Mouse (Mus musculus) heart, adult 18-20 months (tissue): ENCODE results near the gene Ppp6c. TPM values are rescaled to one million over a fixed set of nuclear protein-coding genes. Genes with fewer than 3 reads are reported as not detected.
"Not testable (repeated sequence)": the region's sequence is repeated elsewhere in the genome, so short reads cannot be mapped to it uniquely, and the experiment has no call there.

Experiments
- DNase-seq, 2 experiments: peaks; one replicate each; pipeline ENCODE4 v3.0.0; 2021 to 2022; ENCODE audit warnings: mixed read lengths in 1 of 2
- long read RNA-seq, 2 experiments: library from polyadenylated mRNA; stranded (forward); transcript quantifications; one replicate each; pipeline ENCODE4 v2.0.0; 2021
- total RNA-seq, 2 experiments: library from RNA; stranded (reverse); gene quantifications; 2 replicates each; pipeline ENCODE4 v1.2.3; 2021

The Ppp6c gene
- 10 to 100 TPM; 56.3 to 56.5 TPM for total RNA-seq
- long read RNA-seq, experiment 1, full-length matches to known transcripts: 47 of 52 reads
- long read RNA-seq, experiment 1, partial matches to known transcripts: 1 of 52 reads
- long read RNA-seq, experiment 1, other reads (novel, unspliced or antisense): 4 of 52 reads
- long read RNA-seq, experiment 2, full-length matches to known transcripts: 28 of 30 reads
- long read RNA-seq, experiment 2, partial matches to known transcripts: 0 of 30 reads
- long read RNA-seq, experiment 2, other reads (novel, unspliced or antisense): 2 of 30 reads

DNA sequence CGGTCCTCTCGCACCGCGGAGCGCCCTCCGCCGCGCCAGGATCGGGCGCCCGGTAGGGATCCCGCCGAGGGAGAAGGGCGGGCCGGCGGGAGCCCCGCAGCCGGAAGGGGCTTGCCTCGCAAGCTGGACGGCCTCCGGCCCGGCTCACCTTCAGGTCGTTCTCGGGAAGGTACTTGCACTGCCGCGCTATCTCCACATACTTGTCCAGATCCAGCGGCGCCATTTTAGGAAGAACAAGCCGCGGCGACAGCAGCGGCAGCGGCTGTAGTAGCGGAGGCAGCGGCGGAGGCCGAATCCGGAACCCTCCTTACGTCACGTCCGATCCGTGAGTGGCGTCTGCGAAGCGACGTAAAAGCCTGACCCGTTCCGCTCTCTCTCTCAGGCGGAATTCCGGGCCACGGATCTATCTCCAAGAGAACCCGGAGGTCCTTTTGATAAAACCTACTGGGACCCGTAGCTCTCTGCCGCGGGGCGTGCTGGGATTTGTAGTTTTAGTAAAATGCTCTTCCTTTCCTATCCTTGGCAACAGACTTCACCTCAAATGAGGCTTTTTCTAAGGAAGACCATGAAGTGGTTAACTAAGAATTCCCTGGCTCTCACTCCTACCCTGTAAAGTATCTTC lies at the start of gene Ppp6c:
Gene Ppp6c (minus strand): TSS at position 433 of the 622 bp plus-strand sequence.
- peak; percentile 97 to 98 for DNase-seq

DNA sequence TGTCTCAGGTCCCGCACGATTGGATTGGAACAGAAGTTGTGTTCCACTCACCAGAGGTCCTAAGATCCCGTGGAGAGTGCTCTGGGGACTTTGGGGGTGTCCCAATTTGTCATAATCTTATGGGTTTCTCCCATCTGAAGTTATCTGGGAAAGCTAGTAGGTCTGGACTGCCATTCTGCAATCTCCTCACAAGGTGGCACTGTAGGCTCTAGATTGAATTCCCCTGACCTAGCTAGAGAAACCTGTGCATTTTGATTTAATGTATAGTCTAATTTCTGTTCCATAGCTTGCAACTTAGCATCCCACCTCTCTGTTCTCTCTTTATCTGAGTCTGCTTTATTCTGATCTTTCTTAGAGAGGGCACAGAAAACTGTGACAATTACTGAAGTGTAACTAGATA lies 42.1 kb upstream of the Ppp6c start:
- DNase-seq: peak; percentile 4 to 34

DNA sequence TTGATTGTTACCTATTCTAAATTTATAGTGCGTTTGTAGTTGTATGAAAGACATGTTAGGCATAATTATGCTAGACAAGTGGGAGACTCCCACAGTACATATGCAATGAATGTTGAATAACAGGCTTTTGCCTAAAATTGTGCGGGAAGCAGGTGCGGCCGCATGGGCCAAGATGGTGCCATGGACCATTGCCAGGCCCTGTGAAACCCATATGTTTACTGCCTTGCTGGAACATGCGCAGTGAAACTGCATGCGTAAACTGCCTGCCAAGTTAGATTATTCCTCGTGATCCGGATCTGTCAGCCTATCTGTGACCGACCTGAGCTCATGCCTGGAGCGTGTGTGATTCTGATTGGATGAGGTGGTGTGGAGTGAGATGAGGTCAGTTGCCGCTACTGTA lies 26.0 kb upstream of the Ppp6c start:
- DNase-seq: not testable (repeated sequence)

DNA sequence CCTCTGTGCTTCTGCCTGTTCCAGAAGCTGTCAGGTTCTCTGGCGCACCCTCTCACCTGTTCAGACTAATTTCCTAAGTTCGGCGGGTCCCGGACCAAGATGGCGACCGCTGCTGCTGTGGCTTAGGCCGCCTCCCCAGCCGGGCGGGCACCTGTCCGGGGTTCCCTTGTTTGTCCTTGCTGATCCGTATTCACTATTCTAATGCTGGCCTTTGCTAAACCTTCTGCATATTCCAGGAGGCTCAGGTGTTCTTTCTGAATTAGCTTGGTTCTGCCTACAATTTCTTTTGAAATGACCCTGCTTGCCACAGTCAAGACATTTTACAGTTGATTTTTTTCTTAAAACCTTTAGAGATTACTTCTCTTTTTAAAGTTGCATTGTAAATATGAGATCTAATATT lies 20.6 kb upstream of the Ppp6c start:
- not testable (repeated sequence) for DNase-seq

DNA sequence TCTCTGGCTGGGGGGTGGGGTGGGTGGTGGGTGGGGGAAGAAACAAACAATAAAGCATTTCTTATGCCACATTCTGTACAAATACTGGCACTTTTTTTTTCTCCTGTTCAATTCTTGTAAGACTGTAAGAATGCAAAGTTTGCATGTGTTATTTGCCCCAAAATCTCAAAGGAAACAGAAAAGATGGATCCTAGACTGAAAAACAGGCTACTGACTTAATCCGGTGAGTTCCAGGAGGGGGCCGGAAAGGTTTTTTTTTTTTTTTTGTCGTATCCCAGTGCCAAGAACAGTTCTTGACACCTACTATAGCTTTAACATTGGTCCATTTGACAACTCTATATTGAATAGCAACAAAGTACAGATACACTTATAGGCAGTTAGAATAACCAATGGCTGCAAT lies 480 bp upstream of the Ppp6c start:
- DNase-seq: no peak

DNA sequence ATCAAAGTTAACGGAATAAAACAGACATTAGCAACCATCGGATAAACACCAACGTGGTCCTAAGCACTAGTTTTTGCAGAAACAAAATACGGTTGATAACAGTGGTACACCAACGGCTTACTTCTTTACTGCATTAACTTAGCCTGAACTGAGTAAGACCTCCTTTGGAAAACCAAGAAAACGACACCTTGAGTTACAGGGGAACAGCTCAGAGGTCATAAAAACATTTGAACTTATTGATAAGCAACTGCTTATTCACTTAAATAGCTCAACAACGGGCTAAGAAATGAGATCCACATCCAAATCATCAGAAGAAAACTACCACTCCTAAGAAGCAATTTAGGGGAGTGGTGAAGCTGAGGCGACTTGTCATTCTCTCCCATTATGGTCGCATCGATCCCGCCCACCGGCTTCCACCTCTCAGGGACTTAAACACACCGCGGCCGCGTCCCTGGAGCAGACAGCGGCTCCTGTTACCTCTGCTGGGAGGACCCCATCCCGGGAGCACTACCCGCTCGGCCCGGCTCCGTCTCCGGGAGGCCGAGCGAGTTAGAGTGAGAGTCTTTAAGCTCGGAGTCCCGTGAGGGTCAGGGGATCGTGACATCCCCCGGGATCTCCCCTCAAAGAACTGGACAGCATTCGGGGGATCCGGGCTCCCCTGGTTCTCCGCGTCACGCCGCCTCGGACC lies 776 bp downstream of the Ppp6c start:
- peak; percentile 36 to 66 for DNase-seq

DNA sequence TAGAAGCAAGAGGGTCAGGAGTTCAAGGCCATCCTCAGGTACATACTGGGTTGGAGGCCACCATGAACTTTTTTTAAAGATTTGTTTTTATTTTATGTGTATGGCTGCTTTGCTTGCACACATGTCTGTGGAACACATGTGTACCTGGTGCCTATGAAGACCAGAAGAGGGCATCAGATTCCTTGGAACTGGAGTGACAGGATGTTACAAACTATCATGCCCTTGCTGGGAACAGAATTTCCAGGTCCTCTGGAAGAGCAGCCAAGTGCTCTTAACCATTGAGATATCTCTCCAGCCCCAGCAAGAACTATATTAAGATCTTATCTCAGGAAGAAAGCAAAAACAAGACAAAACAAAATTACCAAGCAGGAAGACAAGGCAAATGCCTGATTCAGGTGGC lies 1.6 kb downstream of the Ppp6c start:
- no peak for DNase-seq

DNA sequence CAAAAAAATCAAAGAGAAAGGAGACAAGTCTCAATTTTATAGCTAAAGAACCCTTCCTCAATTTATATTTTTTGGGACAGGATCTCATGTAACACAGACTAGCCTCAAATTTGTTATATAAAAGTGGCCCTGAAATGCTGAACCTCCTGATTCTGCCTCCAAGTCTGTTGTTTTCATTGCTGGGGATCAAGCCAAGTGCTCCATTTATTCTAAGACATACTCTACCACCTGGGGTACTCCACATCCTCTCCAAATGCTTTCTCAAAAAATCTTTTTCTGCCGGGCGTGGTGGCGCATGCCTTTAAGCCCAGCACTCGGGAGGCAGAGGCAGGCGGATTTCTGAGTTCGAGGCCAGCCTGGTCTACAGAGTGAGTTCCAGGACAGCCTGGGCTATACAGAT lies 6.2 kb downstream of the Ppp6c start:
- no peak for DNase-seq

DNA sequence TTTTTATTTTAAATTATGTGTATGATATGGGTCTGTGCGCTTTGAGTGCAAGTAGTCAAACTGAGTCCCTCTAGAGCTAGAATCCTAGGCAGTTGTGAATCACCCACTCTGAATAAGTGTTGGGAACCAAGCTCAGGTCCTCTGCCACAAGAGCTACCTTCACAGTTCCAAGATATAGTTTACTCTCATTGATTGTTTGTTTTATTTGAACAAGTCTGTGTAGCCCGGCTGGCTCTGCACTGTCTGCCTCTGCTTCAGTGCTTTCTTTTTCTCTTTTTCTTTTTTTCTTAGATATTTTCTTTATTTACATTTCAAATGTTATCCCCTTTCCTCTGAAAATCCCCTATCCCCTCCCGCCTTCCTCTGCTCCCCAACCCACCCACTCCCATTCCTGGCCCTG lies 7.2 kb downstream of the Ppp6c start:
- no peak for DNase-seq

DNA sequence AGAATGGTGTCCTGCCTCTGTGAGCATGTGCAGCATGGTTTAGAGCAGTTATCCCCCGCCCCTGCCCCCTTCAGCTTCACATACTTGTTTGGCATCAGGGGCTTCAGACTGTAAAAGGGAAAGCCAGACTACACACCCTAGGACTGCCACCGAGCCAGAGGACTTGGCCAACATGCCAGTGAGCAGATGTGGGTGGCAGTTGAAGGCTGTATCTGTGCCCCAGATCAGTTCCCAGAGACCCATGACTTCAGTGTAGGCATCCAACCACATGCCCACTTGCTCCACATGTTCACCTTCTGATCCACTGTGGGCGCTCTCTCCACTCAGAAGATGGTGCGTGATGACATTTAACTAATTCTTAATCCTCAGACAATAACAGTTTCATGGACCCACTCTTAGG lies 9.1 kb downstream of the Ppp6c start:
- no peak for DNase-seq

DNA sequence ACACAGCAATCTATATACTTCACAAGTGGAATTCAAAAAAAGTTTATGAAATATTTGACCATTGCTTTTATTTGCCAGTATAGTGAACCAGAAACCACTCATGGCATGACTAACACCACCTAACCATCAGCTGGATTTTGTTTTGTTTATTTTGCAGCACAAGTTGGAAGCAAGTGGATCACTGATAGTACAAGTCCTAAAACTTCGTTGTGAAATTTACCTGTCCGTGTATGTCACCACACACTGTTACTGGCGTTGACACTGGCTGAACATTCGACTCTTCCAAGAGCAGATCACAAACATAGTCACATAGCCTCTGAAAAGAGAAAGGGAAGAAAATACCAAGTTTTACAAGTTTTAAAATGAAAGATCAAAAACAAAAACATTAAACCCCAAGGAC lies 15.5 kb downstream of the Ppp6c start:
- DNase-seq: no peak

DNA sequence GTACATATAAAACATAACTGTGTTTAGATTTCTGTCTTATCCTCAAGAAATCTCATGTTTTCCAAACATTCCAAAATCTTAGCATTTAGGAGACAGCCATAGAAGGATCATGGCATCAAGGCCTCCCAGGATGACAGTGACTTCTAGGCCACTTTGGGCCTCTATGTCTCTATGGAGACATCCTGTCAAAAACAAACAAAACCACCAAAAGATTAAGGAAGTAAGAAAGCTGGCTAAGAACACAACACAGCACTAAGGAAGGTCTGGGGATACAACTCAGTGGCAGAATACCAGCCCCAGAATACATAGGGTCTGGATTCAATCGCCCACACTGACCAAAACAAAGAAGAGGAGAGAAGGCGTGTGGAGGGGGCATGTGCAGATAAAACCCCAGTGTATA lies 22.9 kb downstream of the Ppp6c start:
- DNase-seq: no peak

DNA sequence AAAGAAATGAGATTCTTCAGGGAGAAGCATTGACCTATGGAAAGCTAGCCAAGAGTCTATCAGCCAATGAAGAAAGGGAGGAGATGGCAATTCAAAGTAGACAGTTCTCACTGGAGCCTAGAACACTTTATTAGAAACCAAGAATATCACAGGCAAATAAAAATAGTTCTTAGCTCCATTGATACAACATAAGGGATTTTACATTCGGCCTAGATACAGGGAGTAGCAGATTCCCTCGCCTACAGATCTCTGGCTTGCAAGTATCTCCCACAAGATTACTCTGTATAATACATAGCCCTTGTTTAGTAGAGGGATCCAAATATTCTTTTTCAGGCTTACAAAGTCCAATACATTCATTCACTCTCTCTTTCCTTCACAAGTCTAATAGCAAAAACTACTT lies 31.4 kb downstream of the Ppp6c start:
- no peak for DNase-seq

DNA sequence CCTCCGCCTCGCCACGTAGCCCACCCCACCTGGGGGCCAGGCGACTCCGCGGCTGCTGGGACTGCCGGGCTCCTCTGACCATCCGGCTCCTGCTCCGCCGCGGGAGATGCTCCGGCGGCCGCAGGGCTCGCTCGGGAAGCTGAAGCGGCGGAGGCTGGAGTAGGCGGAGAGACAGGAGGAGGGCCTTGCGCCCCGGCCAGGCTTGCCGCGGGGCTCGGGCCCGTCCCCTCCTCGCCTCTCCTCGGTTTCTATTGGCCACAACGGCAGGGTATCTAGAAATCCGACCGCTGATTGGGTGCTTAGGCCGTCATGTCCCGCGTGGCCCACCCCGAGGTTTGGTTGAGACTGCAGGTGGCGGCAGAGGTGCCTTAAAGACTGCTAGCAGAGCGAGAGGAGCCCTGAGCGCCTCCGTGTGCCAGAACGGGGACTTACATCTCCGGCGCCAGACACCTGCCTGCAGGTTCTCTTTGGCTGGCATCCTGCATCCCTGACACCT lies 35.6 kb downstream of the Ppp6c start, which contains the start of gene Scai:
Gene Scai (minus strand): TSS at position 174 of the 496 bp plus-strand sequence.
- peak; percentile 98 to 99 for DNase-seq

DNA sequence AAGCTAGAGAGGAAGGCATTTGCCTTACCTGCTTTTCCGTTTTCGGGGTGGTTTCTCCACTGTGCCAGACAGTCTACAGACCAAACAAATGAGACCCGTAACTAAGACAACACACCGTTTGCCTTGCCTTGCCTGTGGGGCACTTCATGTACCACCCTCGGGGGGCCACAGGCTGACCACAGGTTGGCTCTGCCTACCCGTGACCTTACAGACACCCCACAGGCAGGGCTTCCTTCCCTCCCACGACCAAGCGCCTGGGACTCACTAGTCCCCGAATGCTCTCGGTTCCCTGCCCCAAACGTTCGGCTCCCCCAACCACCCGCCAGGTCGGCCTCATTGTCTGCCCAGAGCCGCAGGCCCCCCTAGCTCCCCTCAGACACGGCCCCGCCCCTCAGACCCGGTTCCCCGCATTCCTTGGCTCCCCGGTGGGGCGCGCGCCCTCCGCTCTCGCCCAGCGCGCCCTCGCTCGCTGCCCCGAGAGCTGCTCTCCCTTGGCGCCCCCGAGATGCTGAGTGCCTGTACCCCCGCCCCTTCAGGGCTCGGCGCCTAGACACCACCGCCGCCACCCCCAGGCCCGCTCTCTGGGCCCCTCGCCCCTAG lies 36.2 kb downstream of the Ppp6c start:
- DNase-seq: no peak

DNA sequence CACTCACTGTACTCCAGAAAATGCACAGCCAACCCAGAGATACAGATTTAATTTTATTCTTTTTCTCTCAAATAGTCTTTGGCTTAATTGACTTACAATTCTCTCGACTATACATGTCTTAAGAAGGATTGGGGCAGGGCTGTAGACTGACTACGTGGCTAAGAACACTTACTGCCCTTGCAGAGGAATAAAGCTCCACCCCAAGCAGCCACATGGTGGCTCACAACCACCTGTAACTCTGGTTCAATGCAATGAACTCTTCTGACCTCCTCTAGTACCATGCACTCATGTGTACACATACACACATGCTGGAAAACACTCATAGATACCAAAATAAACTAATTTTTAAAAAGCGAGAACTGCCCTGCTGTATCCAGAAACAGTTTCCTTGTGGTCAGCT lies 40.3 kb downstream of the Ppp6c start:
- no peak for DNase-seq

DNA sequence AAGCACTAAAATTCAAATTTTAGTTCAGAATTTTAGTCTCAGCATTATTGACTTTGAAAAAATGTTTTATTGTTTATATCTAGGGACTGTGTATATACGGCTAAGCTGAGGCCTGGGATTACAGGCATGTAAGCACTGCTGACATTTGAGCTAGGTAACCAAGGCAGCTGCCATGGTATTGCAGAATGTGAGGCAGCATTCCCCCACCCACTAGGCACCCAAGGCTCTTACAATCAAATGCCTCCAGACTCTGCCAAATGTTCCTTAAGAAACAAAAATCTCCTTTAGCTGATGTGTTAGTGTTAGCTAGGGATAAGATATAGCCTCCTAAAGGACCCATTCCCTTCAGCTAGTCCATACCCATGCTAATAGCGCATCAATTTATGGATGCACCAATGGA lies 42.7 kb downstream of the Ppp6c start:
- no peak for DNase-seq

DNA sequence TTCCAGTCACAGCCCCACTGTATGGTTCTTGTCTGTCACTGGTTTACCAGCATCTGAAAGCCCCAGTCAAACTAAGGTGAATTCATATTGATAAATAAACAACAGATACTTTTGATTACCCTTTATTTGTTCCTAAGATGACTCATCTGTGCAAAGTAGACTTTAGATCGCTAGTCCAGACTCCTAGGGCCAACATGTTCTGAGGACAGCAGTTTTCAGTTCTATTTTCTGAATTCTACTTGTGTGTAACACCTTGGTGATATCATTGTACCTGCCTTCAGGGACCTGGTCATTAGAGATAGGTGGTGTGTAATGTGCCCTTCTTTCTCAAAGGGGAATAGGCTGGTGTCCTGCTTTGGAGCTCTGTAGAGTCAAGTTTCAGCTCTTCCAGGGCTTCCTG lies 65.3 kb downstream of the Ppp6c start:
- DNase-seq: no peak

DNA sequence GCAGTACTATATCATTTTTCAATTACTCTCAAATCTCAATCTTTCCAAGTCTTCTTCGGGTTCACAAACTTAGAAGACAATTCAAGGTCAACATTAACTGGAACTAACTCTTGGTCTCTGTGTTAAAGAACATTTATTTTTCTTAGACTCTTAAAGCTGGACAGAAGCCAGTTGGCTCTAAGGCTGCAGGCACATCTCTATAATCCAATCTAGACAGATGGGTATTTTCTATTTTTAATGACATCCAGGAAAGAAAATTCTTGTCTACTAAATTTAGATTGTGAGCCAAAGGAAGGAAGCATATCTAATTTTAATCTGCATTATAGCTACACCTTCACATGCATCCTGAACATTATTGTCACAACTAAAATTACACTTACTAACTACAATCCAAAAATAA lies 68.3 kb downstream of the Ppp6c start:
- DNase-seq: no peak

DNA sequence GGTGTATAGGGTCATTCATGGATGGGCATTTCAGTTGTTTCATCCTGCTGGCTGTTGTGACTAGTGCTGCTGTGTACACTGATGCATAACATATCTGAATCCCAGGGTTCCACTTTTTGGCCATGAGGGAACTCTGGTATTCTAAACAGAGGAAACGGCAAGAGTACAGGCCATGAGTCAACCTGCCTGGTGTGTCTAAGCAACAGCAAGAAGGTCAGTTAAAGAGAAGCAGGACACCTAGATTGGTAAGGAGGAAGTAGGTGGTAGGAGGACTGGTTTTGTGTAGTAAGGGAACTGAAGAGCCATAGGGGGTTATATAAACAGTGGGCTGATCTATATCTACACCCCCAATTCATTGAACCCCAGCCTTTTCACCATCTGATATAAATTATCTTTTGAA lies 69.4 kb downstream of the Ppp6c start:
- no peak for DNase-seq

DNA sequence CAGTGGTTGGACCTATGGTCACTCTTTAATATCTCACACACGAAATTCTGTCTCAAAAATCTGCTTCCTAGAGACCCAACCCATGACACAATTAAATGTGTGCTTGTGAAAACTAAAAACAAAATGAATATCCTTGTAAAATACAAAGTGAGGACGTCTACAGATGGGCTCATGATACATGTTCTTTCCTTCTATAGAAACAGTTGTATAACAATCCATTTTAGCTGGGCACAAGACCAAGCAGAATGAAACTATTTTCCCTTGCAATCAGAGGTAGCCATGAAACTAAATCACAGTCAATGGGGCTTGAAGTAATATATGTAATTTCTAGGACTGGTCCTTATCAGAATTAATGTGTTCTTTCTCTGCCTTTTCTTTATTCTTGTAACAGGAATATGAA lies 75.3 kb downstream of the Ppp6c start:
- DNase-seq: no peak

DNA sequence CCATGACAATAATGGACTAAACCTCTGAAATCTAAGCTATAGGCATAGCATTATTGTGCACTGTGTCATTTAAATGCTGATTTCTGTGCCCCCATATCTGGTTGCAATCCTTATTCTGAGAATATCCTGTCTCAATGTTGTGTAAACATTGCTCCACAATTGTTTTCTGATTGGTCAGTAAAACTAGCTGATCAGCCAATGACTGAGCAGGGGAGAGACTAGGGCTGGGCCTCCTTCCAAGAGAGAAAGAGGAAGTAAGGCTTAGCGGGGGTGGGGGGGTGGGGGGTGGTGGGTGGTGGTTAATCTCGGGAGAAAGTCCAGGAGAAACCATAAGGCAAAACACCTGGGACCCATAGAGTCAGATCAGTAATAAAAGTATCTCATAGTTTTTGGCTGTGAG lies 78.2 kb downstream of the Ppp6c start:
- no peak for DNase-seq

DNA sequence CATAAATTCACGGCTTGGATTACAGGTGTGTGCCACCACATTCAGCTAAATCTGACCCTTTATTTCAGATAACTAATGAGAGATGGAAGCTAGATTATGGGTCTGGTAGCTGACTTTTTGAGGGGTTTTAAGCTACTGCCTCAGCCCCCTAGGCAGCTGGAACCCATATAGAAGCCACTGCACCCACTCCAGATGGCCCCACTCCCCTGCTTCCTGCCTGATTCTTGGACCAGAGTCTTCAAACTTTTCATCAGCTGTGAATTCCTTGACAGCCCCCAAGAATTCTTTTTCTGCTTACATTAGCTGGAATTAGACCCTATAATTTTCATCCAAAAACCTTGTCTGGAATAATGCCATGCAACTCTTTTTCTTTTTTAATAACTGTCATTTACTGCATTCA lies 79.8 kb downstream of the Ppp6c start:
- no peak for DNase-seq
